Mouse (Mus musculus): Measurements from ENCODE around the gene Tpm4.

Tpm4 gene

DNA sequence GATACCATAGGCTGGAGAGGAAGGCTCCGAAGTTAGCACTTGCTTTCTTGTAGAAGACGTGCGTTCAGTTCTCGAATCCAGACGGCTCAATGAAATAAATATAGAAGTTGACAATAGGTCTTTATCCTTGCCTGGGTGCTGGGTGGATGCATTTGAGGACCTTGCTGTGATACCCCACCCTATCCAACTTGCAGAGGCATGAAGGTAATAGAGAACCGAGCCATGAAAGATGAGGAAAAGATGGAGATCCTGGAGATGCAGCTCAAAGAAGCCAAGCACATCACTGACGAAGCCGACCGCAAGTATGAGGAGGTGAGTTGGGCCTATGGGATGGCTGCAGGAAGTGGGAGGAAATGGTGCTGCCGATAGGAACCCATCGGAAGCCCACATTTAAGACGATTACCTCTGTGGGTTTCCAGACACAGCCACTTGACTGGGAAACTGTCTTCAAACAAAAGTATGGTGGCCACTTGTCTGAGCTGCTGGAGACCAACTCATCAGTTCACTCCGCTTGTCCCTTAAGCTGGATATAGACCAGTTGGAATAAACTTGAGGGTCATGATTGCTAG is 8.6 kb downstream of the Tpm4 start:
- DNase-seq (ENCODE audit: low spot score): no peak

DNA sequence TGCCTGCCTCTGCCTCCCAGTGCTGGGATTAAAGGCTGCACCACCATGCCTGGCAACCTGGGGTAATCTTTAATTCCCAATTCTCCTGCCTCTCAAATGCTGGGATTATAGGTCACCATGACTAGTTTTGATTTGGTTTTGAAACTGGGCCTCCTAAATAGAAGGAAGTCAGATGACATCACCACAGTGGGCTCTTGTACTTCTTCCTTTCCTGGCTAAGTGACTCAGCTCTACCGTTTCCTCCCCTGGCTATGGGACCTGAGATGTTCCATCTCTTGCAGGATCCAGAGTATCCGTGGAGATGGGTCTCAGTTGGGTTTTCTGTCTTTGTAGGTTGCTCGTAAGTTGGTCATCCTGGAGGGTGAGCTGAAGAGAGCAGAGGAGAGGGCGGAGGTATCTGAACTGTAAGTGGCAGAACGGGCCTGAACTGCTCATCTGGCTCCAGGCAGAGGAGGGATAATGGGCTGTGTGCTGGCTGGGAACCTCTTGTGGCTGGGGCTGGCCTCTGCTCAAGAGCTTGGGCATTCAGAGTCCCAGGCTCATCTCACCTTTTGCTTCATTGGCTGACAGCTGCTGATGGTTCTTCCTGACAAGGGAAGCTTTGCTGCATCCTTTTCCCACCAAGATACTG is 9.7 kb downstream of the Tpm4 start:
- DNase-seq (ENCODE audit: low spot score): no peak

DNA sequence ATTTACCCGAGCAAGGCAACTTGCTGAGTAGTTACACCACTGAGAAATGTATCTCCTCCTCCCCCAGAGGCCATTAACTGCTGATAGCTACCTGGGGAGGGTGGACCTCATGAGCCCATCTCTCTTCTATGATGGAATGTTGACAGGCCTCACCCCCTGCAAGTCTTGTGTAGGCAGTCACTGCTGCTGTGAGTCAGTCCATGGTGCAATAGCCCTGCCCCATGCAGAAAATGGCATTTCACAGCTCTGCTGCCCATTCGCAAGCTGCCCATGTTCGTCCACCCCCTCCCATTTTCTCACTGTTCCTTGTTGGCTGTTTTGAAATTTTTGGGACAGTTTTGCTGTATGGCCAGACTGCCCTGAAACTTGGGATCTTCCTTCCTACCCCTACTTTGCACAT is 10.7 kb downstream of the Tpm4 start:
- DNase-seq (ENCODE audit: low spot score): no peak

DNA sequence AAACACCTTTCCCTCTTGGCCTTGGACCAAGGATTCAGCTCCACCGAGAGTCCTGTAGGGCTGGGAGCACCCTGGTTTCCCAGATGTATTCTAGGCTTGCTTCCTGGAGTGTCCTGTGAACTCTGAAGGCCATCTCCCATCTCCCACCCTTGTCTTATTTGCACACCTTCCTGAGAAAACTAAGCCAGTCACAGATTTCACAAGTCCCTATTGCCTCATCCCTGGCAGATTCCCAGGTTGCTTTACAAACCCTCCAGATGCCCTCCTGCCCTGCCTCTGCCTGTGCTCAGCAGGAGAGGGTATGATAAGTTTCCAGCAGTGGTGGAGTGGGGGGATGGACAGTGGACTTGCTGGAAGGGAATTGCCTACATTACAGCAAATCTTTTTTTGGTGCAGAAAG is 11.3 kb downstream of the Tpm4 start:
- no peak for DNase-seq (ENCODE audit: low spot score)

DNA sequence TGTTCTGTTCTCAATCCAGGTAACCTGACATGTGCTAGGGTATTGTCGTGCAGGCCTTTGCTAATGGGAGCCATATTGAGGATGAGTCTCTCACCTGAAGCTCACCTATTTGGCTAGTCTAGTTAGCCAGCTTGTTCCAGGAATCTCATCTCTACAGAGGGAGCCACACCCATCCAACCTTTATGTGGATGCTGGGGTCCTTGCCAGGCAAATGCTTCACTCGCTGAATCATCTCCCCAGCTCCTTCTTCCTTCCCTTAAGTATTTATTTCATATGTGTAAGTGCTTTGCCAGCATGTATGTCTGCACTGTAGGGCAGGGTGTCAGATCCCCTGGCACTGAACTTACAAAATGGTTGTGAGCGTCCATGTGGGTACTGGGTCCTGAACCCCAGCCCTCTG is 11.8 kb downstream of the Tpm4 start:
- DNase-seq (ENCODE audit: low spot score): no peak

DNA sequence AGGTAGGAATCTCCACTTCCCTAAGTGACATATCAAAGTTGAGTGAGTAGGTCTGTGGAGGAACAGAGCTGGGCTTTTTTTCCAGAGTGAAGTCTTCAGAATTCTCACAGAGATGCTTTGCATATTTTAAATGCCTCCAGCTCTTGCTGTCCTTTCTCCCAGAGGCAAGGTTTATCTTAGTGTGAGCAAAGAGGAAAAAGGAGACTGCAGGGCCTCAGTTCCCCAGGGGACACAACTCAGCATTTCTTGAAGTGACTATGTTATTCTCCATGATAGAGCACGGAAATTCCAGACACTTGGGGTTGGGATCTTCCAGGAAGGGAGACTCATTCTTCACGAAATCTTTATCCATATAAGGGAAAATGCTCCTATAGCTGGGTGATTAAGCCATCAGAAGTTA is 12.5 kb downstream of the Tpm4 start:
- no peak for DNase-seq (ENCODE audit: low spot score)

DNA sequence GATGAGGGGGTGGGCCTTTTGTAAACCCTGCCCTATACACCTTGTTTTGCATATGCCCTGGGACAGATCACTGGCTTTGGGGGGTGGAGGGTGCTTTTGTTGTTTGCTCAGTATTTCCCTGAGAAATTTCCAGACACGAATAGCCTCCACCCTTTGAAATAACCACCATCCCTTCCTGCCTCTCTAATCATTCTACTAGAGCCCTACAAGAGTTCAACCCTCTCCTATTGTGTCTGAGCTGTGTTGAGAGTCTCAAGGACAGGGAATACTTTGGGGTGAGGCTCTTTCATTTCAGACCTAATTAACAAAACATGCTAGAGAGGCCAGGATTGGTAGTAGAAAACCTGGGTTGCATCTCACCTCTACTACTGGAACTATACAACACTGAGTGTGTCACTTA is 14.3 kb downstream of the Tpm4 start:
- DNase-seq (ENCODE audit: low spot score): no peak

DNA sequence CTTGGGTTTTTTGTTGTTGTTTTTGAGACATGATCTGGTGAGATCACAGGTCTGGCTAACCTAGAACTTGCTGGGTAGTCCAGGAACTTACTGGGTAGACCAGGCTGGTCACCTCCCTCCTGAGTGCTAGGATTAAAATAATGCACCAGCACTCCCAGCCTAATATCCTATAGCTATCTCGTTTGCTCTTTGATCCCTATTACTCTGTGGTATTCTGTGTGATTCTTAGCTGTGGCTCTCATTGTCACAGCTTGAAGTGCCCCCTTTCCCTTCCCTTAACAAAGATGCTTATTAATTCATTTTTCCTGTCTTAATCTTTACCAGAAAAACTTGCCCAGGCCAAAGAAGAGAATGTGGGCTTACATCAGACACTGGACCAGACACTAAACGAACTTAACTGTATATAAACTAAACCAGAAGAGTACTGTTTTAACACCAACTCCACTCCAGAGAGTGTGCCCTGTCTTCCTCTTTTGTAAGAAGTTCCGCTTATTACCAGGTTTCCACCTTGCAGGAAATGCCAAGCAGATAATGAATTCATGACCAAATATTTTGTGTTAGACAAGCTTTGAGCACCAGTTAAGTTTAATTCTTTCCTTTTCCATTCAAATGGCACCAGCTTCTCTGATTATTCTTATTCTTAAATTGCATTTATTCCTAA is 16.8 kb downstream of the Tpm4 start:
- no peak for DNase-seq (ENCODE audit: low spot score)

DNA sequence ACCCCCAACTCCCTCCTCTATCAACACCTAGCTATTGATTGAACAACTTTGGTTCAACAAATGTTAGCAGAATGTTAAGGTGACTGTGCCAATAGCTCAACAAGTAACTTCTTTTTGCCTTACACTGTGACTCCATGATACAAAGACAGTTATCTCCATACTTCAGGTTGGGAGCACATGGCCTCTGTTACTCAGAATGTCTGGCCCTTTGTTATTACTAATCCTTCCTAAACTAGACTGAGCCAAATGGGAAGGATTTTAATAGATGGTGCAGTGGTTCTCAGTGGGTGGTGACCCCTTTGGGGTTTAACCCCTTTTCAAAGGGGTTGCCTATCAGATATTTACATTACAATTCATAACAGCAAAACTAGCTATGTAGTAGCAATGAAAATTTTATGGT is 18.6 kb downstream of the Tpm4 start:
- no peak for DNase-seq (ENCODE audit: low spot score)

DNA sequence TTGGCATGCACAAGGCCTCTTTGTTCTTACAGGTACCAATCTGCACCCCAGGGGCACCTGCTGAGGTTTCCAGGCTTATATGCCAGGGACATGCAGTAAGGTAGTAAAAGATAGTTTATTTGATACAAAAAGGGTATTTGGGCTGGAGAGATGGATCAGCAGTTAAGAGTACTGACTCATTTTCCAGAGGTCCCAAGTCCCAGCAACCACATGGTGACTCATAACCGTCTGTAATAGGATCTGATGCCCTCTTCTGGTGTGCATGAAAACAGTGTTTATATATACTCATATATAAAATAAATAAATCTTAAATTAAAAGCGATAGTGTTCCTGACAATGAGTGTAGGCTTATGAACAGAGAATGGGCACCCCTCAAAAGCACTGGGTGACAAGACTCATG is 23.3 kb downstream of the Tpm4 start:
- no peak for DNase-seq (ENCODE audit: low spot score)

DNA sequence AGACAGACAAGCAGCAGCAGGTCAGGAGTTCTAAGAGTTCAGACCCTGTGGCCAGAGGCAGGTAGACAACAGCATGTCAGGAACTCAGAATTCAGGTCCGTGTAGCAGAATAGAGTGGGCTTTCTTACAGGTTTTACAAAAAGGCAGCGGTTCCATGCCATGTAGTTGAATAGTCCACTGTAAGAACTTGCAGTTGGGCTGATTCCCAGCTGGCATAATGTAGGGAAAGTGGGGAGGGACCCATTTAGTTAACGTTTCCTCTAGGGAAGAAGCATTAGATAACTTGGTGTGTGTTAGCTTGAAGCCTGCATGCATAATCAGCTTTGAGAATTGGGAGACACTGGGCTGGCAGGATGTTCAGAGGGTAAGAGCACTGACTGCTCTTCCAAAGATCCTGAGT is 24.0 kb downstream of the Tpm4 start:
- no peak for DNase-seq (ENCODE audit: low spot score)

DNA sequence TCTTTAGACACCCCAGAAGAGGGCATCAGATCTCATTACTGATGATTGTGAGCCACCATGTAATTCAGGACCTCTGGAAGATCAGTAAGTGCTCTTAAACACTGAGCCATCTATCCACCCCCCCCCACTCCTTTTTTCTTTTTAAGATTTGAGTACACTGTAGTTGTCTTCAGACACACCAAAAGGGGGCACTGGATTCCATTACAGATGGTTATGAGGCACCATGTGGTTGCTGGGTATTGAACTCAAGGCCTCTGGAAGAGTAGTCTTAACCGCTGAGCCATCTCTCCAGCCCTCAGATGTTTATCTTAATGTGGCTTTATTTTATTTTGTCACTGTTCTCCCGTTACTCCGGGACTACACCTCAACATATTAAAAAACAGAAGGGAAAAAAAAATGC is 25.2 kb downstream of the Tpm4 start:
- no peak for DNase-seq (ENCODE audit: low spot score)

DNA sequence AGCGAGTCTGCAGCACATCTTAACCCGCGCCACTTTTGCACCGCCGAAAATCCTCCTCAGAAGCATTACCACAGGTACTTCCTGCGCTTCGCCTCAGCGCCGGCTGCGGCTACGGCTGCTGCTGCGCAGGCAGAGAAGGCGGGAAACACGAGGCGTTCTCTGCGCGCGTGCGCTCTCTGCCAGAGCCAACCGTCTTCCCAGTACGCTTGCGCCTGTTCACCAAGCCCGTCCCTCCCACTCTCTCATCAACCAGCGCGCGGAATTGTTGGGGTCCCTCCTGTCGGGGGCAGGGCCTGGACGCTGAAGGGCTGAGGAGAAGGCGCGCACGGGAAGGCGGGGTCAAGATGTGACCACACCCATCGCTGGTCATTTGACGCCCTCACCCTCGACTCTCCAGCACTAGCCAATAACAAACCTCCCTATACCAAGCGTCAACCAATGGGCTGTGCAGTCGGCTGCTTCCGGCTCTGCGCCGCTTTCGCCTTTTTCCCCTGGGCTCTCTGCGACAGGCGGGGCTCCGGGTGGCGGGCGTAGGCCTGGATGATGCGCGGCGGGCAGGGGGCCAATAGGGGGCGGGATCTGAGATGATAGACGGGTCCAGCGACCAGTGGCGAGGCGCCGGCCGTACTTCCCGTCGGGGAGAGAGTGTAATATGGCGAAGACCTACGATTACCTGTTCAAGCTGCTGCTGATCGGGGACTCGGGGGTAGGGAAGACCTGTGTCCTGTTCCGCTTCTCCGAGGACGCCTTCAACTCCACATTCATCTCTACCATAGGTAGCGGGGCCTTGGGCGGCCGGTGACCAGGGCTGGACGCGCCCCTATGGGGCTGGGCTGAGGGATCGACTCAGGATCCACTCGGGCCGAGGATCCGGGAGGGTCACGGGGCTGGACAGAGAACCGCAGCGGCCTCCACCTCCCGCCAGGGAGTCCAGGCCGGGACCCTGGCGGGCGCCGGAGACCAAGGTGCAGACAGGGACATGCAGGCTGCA is 26.2 kb downstream of the Tpm4 start, which contains the start of gene Rab8a:
Gene Rab8a, plus strand, starts transcription at position 494 of the 991 bp plus-strand sequence.
- peak; percentile 99 for DNase-seq (ENCODE audit: low spot score)

DNA sequence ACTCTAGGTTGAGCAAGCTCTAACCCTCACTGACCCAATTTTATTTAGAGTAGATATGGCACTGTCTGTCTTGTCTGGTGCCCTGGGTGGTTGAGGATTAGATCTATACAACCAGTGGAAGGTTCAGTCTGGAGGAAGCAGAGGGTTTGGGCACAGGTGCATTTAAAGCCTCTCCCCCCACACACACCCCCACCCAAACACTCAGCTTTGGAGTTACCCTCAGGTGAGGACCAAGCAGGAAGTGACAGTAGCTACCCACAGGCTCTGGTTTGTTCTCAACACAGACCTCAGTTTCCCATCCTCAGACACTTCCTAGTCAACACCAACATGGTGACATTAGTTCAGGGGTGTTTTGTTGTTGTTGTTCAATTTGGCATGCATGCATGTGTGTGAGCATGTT is 28.0 kb downstream of the Tpm4 start:
- DNase-seq (ENCODE audit: low spot score): no peak

DNA sequence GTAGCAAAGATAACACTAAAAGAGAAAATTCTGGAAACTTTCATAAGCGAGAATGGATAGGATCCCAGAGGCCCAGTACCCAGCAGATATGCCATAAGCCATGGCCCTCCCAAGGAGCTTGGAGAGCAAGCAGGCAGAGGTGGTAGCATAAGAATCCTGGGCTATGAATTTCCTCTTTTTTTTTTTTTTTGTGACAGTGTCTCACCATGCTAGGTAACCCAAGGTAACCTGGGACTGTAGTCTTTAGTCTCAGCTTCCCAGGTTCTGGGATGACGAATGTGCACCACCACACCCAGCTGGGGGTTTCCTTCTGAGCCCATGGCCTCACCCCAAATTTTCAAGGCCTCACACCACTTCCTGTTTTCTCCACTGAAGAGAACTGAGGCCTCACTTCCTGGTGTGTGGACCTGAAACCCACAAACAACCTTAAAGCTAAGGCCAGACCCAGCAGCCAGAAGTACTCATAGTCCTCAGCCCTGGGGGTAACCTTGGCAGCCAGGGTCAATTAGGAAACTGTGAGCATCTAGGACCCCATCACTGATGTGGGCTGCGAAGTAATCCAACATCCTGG is 34.4 kb downstream of the Tpm4 start:
- DNase-seq (ENCODE audit: low spot score): no peak

DNA sequence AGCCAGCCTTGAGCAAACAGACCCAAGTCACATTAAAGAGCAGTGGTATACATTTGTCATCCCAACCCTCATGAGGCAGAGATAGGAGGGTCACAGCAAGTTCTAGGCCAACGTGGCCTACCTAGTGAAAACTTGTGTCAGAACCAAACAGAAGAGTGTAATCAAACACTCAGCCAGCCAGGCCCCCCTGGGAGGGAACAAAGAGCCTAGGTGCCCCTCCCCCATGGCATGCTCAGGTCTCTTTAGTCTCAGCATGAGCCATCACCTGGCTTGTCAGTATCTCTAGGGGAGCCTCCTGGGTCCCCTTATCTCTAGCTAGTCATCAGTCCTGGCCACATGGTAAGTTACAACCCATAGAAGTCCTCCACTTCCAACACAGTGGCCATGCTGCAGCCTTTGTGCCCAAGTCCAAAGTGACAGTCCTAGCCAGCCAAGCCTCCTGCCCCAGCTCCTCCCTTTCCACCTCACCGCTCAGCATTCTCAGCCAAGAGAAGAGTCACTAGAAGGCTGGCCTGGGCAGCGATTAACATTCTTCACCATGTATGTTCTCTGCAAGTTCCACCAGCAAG is 35.0 kb downstream of the Tpm4 start:
- DNase-seq (ENCODE audit: low spot score): no peak

DNA sequence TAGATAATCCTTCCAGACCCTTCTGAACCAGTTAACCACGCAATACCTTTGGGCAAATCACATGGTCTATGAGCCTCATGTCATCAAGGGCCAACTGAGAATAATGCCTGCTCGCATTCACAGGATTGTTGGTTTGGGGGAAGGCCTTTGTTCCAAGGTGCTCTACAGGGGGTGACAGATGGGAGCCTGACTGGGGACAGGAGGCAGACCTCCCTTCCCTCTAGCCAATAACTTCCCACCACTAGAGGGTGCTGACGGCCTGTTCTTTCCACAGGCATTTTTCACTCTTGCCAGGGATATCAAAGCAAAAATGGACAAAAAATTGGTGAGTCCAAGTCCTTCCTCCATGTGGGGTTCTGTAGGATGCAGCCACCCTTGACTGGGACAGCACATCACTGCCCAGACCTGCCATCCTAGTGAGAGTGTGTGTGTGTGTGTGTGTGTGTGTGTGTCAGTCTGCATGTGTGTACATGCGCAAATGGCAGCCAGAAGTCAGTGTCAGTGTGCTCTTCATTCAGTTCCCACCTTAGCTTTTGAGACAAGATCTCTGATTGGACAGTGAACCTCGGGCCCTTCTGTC is 42.7 kb downstream of the Tpm4 start:
- peak; percentile 75 for DNase-seq (ENCODE audit: low spot score)

DNA sequence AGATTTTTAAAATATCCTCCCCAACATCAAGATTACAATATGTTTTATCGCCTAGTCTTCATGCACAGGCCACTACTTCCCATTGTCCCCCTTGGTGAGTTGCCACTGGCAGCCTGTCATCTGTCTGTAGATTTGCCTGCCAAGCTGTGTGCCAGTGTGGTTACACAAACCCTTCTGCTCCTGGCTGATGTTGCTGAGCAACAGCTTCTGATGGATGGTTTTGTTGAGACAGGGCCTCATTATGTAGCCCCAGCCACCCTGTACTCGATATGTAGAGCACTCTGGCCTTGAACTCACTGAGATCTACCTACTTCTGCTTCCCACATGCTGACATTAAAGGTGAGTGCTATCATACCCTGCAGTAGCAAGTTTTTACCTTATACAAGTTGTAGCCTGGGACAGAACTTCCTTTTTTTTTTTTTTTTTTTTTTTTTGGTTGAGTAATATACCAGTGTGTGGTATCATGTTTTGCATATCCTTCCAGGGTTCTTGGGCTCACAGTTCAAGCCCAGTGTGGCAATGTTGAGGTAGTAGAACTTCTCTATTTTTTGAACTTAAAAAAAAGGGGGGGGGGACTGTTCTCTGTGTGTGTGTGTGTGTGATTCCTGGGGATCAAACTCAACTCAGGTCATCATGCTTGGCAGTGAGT is 48.9 kb downstream of the Tpm4 start:
- DNase-seq (ENCODE audit: low spot score): no peak

DNA sequence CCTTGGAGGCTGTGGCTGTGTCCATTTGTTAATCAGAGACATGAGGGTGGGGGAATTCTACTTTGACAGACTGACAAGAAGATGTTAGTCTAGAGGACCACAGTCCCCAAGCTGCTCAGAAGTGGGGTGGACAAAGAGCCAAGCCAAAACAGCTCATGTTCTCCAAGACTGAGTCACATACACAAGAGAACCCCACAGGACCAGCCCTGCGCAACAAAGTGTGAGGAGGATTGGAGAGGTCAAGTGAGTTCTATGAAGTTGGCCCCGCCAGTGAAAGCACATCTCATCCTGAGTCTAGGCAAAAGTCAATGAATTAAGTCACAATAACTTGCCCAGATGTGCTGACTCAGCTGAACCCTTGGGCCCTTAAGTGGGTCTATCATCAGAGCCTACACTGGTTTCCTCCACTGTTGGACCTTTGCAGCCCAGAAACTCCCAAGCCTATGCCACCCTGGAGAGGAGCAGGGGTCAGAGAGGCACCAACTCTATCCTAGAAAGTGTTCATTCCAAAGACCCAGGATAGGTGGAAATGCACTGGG is 53.1 kb downstream of the Tpm4 start:
- DNase-seq (ENCODE audit: low spot score): no peak

DNA sequence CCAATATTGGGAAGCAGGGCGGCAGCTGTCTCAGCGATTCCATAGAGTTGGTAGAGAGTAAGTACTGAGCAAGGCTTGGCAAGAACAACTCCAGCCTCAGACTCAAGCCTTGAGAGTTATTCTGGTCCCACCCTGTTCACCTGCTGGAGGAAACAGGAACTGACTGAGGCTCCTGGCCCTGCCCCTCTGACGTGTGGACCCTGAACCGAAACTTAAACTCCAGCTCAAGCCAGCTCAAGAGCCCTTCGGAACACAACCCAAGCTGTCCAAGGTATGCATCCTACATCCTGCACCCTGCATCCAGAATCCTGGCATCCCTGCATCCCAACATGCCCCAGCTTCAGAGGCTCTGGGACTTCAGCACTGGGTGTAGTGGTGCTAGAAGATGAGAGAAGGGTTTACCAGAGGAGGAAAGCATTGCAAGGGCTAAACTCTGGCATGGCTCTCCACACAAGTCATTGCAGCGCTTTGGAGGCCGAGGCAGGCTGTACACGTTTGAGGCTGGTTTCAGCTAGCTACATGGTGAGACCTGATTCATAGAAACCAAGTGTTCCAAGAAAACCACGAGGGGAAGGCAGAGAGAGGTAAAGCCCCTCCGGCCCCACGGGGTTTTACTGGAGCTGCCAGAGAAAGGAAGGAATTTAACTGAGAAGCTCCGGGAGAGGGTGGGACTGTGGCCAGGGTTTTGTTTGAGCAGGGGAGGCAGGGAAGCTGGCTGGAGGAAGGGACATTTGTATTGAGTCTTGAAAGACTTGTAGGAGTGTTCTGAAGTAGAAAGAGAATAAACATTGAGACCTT is 54.8 kb downstream of the Tpm4 start, which contains the start of gene Hsh2d:
Gene Hsh2d, plus strand, starts transcription at position 222 of the 798 bp plus-strand sequence.
- DNase-seq (ENCODE audit: low spot score): no peak
